Mouse (Mus musculus) forebrain, embryonic 13.5 days (tissue): ENCODE results near the gene Gm49369. TPM values are rescaled to one million over a fixed set of nuclear protein-coding genes. Genes with fewer than 3 reads are reported as not detected.

Experiments
- ATAC-seq: fragments of 200-750 bp; cut with Nextera tagmentation; 2 replicates; pipeline ENCODE4 v1.8.0; 2017
- H3K27ac ChIP-seq: fragments of 300-500 bp; sonication (generic); 2 replicates; pipeline ENCODE4 v1.5.1; 2015; ENCODE audit warnings: inconsistent platforms, mild to moderate bottlenecking, moderate library complexity
- H3K27me3 ChIP-seq: fragments of 300-500 bp; sonication (generic); 2 replicates; pipeline ENCODE4 v1.6.1; 2015; ENCODE audit warnings: mild to moderate bottlenecking, inconsistent platforms
- H3K36me3 ChIP-seq: fragments of 300-500 bp; sonication (generic); 2 replicates; pipeline ENCODE4 v1.6.1; 2015; ENCODE audit warnings: mild to moderate bottlenecking, inconsistent platforms; ENCODE audit not compliant: poor library complexity, severe bottlenecking
- H3K4me1 ChIP-seq: fragments of 300-500 bp; sonication (generic); 2 replicates; pipeline ENCODE4 v1.6.1; 2015; ENCODE audit warnings: inconsistent platforms
- H3K4me2 ChIP-seq: fragments of 300-500 bp; sonication (generic); 2 replicates; pipeline ENCODE4 v1.6.1; 2015; ENCODE audit warnings: inconsistent platforms, mild to moderate bottlenecking, moderate library complexity
- H3K4me3 ChIP-seq: fragments of 300-500 bp; sonication (generic); 2 replicates; pipeline ENCODE4 v1.5.1; 2015; ENCODE audit warnings: mild to moderate bottlenecking, inconsistent platforms
- H3K9ac ChIP-seq: fragments of 300-500 bp; sonication (generic); 2 replicates; pipeline ENCODE4 v1.6.1; 2015; ENCODE audit warnings: mild to moderate bottlenecking, inconsistent platforms
- H3K9me3 ChIP-seq: fragments of 300-500 bp; sonication (generic); replicated peaks from 2 replicates; pipeline ENCODE4 v1.6.1; 2016; ENCODE audit warnings: inconsistent platforms
- WGBS: fragments of 180-500 bp; shearing (Covaris S2); methylation state at CpG from one replicate; pipeline ENCODE4 v1.1.7; 2015; 5-methylcytosine and 5-hydroxymethylcytosine counted together
- polyA plus RNA-seq: library from polyadenylated mRNA; unstranded; fragments of >200 nt; fragmentation: Nextera tagmentation; extraction: Ambion mirVana; gene quantifications from 2 replicates; pipeline ENCODE4 v1.2.1, GENCODE M21; 2015

Gene Gm49369
- polyA plus RNA-seq, 1 experiment from 2014 or later: not detected

DNA sequence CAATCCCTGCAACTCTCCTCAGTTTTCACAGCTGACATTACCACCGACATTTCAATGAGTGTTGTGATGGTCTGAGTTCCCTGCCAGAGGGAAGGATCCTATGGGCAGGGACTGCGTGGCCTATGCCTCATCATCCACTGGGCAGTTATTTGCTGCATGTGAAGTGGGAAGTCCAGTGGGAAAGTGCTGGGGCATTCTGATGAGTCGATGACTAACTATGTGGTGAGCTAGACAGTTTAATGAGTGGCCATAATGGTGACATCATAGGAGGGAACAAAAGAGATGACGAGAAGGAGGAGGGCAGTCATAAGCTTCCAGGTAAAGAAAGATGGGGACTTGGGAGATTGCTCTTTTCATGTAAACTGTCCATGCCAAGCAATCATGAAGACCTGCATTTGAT, 19.4 kb downstream of the Gm49369 start:
- no peaks in the 10 kb centered on the region for H3K9me3 ChIP-seq

DNA sequence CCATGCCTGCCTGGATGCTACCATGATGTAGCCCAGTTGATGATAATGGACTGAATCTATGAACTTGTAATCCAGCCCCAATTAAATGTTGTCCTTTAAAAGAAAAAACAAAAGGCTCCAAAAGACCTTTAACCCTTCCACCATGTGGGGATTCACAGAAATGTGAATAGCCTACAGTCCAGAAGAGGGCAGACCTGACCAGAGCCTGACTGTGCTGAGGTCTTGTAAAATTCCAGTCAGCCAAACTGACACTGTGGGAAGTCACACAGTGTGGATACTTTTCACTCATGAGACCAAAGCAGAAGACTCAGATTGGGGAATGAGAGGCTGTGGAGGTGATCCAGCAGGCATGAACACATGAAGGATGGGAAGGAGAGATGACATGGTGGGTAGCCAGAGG, 21.7 kb downstream of the Gm49369 start:
- no peak overlapping the region for H3K4me3 ChIP-seq
- no peak overlapping the region for H3K4me2 ChIP-seq
- H3K4me1 ChIP-seq: no peaks in the 10 kb centered on the region
- no peaks in the 10 kb centered on the region for H3K36me3 ChIP-seq
- H3K27me3 ChIP-seq: no peaks in the 10 kb centered on the region
- ATAC-seq: no peak
- H3K9ac ChIP-seq: no peak overlapping the region
- no peaks in the 10 kb centered on the region for H3K9me3 ChIP-seq
- no peak overlapping the region for H3K27ac ChIP-seq

More for the DNA sequence above, 19.4 kb downstream of the Gm49369 start:
- Histone ChIP-seq H3K27me3 (0 out of 2 replicates have a peak, but pooled peaks cover 7% of the 10 kb centered on the region), H3K4me3 (no peak overlapping the region), H3K9ac (no peak overlapping the region), H3K27ac (no peak overlapping the region), H3K4me1 (no peaks in the 10 kb centered on the region), H3K4me2 (no peak overlapping the region), H3K36me3 (no peaks in the 10 kb centered on the region)
- WGBS: 76% methylated on average over 4 of the region's 4 CpGs
- no peak for ATAC-seq

DNA sequence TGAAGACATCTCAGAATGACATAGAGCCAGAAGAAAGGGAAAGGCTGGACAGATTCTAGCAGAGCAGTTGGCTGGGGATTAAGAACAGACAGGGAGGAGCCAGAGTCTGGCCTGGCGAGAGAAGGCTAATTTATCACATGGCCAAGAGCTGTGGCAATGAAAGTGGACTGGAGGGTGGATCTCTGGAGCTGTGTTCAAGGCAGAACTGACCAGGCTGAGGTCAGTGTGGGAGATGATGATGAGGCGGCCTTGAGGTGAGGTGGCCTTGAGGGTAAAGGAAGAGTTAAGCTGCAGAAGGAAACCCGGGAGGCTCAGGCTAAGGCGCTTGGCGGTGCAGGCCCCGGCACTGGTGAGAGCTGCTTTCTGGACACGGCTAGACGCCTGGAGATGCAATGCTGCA, 23.3 kb downstream of the Gm49369 start:
- no peak overlapping the region for H3K27ac ChIP-seq
- no peak overlapping the region for H3K9ac ChIP-seq
- no peak overlapping the region for H3K4me2 ChIP-seq
- no peaks in the 10 kb centered on the region for H3K4me1 ChIP-seq
- no peaks in the 10 kb centered on the region for H3K9me3 ChIP-seq
- no peak overlapping the region for H3K4me3 ChIP-seq
- no peak for ATAC-seq
- H3K27me3 ChIP-seq: no peaks in the 10 kb centered on the region
- 76% methylated on average over 8 of the region's 8 CpGs for WGBS
- no peaks in the 10 kb centered on the region for H3K36me3 ChIP-seq

DNA sequence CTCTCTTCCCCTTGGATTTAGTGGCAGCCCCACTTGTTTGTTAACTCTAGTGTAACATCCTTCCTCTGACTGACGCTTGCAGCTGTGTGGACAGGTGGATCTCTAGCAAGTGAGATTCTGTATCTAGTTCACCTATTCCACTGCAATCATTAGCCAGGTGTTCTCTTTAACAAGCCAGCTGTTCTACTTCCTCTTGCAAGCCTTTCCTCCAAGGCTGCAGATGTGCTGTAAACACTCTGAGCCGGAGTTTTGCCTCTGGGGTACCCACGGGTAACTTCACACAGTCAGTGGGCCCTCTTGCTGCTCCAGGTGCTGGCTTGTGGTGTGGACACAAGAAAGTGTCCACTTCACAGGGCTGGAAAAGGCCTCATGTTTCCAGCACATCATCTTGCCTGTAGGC, 24.9 kb downstream of the Gm49369 start:
- WGBS: 87% methylated on average over 3 of the region's 3 CpGs
- Histone ChIP-seq H3K4me2 (no peak overlapping the region), H3K9ac (no peak overlapping the region), H3K4me3 (no peak overlapping the region), H3K4me1 (no peaks in the 10 kb centered on the region), H3K27me3 (no peaks in the 10 kb centered on the region), H3K9me3 (no peaks in the 10 kb centered on the region), H3K36me3 (no peaks in the 10 kb centered on the region), H3K27ac (no peak overlapping the region)
- no peak for ATAC-seq

DNA sequence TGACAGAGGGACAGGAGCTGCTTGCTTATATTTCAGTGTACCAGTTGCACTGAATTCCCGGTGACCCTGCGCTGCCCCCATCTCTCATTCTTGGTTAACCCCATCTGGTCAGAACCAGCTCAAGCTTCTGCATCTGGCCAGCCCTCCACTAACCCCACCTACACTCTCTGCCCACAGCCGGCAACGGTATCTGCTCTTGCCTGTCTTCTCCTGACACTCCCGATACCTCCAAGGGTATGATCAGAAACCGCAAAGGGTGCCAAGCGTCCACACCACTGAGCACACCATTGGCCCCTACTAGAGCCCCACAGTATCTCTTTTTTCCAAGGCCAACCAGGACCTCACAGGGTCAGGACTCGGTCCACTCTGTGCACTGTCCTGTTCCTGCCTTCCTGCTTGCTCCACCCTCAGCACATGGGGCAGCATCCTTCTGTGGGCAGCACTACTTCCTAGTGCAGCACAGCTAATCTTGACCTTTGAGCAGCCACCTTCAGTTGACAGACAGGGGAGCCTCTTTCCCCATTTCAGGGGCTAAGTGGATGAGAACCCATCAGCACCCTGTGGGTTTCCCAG, 27.7 kb downstream of the Gm49369 start:
- H3K4me3 ChIP-seq: no peak overlapping the region
- ATAC-seq: no peak
- no peak overlapping the region for H3K9ac ChIP-seq
- H3K36me3 ChIP-seq: no peaks in the 10 kb centered on the region
- H3K4me1 ChIP-seq: peaks cover 13% of the 10 kb centered on the region
- 86% methylated on average over 8 of the region's 8 CpGs for WGBS
- H3K27me3 ChIP-seq: no peaks in the 10 kb centered on the region
- H3K4me2 ChIP-seq: no peak overlapping the region
- no peak overlapping the region for H3K27ac ChIP-seq
- H3K9me3 ChIP-seq: no peaks in the 10 kb centered on the region

DNA sequence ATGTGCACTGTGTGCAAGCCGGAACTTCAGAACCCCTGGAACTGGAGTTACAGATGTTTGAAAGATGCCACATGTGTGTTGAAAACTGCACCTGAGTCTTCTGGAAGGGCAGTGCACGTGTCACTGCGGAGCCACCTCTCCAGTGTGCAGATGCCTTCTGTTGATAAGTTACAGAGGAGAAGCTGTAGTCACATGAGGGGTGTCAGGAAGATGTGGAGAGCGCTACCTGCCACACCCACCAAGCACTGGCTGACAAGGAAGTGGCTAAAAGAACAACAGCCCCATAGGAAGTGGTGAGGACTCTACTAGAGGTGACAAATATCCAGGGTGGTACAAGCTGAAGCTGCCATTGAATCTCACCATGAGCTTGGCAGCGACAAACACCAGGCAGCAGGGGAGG, 28.6 kb downstream of the Gm49369 start:
- Histone ChIP-seq H3K36me3 (no peaks in the 10 kb centered on the region), H3K27me3 (no peaks in the 10 kb centered on the region), H3K27ac (no peak overlapping the region), H3K9ac (no peak overlapping the region), H3K4me3 (no peak overlapping the region), H3K4me2 (no peak overlapping the region), H3K9me3 (no peaks in the 10 kb centered on the region), H3K4me1 (peaks cover 17% of the 10 kb centered on the region)
- no peak for ATAC-seq
- WGBS: 72% methylated on average over 5 of the region's 5 CpGs

DNA sequence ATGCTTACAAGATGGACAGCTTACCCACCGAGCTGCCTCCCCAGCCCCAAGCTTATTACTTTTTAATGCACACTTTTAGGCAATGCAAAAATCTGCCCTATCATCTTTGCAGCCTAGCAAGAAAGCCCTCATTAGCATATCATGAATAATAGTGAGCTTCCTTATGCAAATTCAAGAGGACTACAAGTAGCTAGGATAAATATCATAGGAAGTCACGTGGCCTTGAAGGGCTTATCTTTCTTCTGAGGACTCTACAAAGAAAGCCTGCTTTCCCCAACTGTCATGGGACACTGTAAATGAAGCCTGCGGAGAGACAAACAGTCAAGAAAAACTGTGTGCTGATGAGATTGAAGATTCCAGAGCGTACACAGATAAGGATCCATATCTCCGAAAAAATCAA, 30.9 kb downstream of the Gm49369 start:
- Histone ChIP-seq H3K27ac (peak overlapping the region; percentile 51; the same call in 1 of the 2 replicates), H3K36me3 (no peaks in the 10 kb centered on the region), H3K4me3 (no peak overlapping the region), H3K4me2 (no peak overlapping the region), H3K27me3 (no peaks in the 10 kb centered on the region), H3K9ac (no peak overlapping the region), H3K4me1 (peaks cover 17% of the 10 kb centered on the region), H3K9me3 (no peaks in the 10 kb centered on the region)
- 58% methylated on average over 5 of the region's 5 CpGs for WGBS
- ATAC-seq: peak; percentile 72

DNA sequence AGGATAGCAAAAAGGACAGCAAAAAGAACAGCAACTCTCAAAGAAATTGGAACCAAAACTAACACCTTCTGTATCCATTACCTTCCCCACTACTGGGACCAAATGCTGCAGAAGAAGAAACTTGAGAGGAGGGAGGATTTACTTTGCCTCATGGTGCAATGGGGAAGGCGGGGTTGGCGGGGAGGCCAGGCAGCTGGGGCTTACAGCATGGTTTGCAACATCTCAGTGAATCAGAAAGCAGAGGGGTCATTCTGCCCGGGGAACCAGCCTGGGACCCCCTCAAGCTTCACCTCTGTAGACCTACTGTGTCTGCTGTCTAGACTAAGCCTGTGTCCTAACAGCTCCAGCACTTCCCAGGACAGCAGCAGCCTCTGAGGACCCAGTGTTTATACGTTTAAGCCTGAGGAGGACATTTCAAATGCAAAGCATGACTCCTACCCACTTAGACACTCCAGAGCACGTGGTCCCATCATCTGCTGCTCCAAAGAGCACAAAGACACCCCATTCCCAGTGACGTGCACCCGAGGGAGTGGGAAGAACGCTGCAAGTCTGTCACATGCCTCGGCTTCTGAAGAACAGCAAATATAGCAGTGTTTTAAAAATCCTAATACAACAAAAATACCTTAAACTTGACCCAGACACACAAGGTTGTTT, 33.0 kb downstream of the Gm49369 start:
- Histone ChIP-seq H3K4me2 (no peak overlapping the region), H3K4me1 (peaks cover 17% of the 10 kb centered on the region), H3K27me3 (no peaks in the 10 kb centered on the region), H3K9ac (no peak overlapping the region), H3K4me3 (no peak overlapping the region), H3K36me3 (no peaks in the 10 kb centered on the region), H3K27ac (peak overlapping the region; percentile 63; the same call in 1 of the 2 replicates), H3K9me3 (no peaks in the 10 kb centered on the region)
- peak; percentile 89 for ATAC-seq
- WGBS: 20% methylated on average over 9 of the region's 9 CpGs

DNA sequence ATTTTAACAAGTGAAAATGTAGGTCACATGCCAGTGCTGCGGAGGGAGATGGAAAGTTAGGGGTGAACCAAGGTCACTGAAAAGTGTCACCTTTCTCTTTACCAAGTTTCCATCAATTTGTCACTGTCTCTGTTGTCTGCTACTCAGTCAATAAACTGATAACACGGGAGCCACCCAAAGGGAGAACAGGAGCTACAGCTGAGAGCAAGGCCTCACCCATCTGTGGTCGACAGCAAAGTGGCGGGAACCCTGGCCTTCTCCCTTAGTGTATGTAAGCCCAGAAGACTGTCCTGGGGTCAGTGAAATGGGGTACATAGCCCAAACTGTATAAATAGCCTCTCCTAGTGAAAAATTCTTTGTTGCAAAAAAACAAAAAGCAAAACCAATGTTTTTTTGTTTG, 34.9 kb downstream of the Gm49369 start:
- WGBS: 86% methylated on average over 4 of the region's 4 CpGs
- Histone ChIP-seq H3K4me3 (no peak overlapping the region), H3K9ac (no peak overlapping the region), H3K27me3 (no peaks in the 10 kb centered on the region), H3K36me3 (no peaks in the 10 kb centered on the region), H3K27ac (no peak overlapping the region), H3K9me3 (no peaks in the 10 kb centered on the region), H3K4me2 (no peak overlapping the region), H3K4me1 (peaks cover 17% of the 10 kb centered on the region)
- no peak for ATAC-seq

DNA sequence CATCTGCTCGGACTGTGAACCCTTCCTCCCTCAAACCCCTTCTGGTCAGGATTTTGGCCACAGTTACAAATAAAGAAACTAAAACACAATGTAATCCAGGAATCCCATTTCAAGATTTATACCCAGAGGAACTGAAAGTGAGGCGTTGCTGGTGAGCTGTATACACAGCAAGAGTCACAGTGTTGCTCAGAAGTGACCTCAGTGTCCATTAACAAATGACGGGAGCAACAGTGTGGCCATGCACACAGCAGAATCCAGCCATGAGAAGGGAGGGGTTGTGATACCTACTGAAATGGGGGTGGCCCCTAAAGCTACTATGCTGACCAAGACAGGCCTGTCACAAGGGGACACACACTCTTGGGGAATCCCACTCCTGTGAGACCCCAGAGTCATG, 40.2 kb downstream of the Gm49369 start:
- no peaks in the 10 kb centered on the region for H3K4me1 ChIP-seq
- no peak for ATAC-seq
- no peak overlapping the region for H3K4me2 ChIP-seq
- H3K4me3 ChIP-seq: no peak overlapping the region
- no peaks in the 10 kb centered on the region for H3K27me3 ChIP-seq
- no peak overlapping the region for H3K9ac ChIP-seq
- no peak overlapping the region for H3K27ac ChIP-seq
- WGBS: 82% methylated on average over 3 of the region's 3 CpGs
- no peaks in the 10 kb centered on the region for H3K36me3 ChIP-seq
- no peaks in the 10 kb centered on the region for H3K9me3 ChIP-seq

DNA sequence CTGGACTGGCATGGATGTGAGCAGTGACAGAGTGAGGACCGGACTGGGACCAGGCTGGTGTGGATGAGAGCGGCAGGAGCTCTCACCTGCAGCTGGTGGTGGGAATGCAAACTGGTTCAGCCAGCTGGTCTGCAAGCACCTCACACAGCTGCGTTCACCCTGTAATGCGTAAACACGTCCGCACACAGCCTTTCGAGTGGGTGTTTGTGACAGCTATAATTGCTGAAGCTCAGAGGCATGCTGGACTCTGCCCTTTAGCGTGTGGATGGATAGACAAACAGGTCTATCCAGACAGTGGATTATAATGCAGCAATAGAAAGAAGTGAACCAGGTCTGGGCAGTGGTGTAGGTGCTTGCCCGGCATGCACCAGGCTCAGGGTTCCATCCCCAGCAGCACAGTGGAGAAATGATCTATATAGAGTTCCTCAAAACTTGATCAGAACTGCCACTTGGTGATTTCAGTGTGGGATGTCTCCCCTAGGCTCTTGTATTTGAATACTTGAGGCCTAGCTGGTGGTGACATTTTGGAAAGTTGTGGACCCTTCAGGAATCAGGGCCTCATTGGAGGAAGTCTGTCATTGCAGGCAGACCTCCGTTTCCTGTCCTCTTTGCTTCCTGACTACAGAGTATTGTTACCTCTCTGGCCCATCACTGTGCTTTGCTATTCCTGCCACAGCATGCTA, 40.8 kb downstream of the Gm49369 start:
- ATAC-seq: no peak
- Histone ChIP-seq H3K27ac (no peak overlapping the region), H3K4me2 (no peak overlapping the region), H3K4me1 (no peaks in the 10 kb centered on the region), H3K27me3 (no peaks in the 10 kb centered on the region), H3K9ac (no peak overlapping the region), H3K4me3 (no peak overlapping the region), H3K9me3 (no peaks in the 10 kb centered on the region), H3K36me3 (no peaks in the 10 kb centered on the region)
- WGBS: 80% methylated on average over 10 of the region's 10 CpGs

DNA sequence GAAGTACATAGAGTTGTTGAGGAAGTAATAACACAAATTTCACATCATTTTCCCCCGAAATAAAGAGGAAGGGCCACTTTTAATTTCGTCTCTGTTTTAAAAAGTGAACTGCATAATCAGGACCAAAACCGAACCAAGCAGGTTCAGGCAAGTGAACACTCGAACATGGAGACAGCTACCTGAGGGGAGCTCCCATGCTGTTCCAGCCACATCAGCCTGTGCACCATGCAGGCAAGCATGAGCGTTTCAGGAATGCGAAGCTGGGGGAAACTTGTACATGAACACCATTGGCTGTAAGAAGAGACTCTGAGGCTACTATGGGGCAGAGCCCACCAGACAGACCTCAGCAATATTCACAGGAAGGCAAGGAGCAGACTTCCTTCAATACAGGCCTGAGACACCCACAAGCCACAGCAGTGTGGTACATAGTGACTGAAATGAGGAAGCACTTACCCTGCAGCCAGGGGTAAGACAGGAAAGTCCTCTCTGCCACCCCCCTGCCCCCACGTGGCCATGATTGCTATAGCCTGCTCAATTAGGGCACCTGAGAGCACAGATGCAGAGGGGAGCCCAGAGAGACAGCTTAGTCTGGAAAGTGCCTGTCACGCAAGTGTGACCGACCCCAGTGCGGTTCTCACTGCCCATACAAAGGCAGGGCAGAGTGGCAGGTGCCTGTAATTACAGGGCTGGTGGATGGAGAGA, 42.0 kb downstream of the Gm49369 start:
- no peak for ATAC-seq
- H3K27ac ChIP-seq: no peak overlapping the region
- no peak overlapping the region for H3K4me2 ChIP-seq
- no peaks in the 10 kb centered on the region for H3K27me3 ChIP-seq
- H3K9ac ChIP-seq: no peak overlapping the region
- H3K4me3 ChIP-seq: no peak overlapping the region
- no peaks in the 10 kb centered on the region for H3K9me3 ChIP-seq
- H3K36me3 ChIP-seq: no peaks in the 10 kb centered on the region
- no peaks in the 10 kb centered on the region for H3K4me1 ChIP-seq
- WGBS: 64% methylated on average over 10 of the region's 10 CpGs
